In genomic region chr2:106553666-106554065, GRCm38 (mm10) we compare ENCODE assay signal across 19 mouse cellular contexts.
DNase-seq lines count a peak whose midpoint lies in the region; ATAC-seq and TF ChIP-seq lines count a peak whose summit lies in the region.
"Had no signal": no experiment of that assay in that cellular context is flagged by ENCODE, and none has a peak within 500 bp of the region (broad histone marks: within the 10 kb centered on the region; RNA-seq: fewer than 3 reads in every experiment).

No protein-coding gene starts in this region.

- no peaks in the 10 kb centered on the region for H3K9me3 ChIP-seq in kidney, embryonic 15.5 days (replicated peaks)
- no peaks in the 10 kb centered on the region for H3K9me3 ChIP-seq in kidney, embryonic 16.5 days (ENCODE audit: low read length)
- no peaks in the 10 kb centered on the region for H3K9me3 ChIP-seq in forebrain, postnatal 0 days (ENCODE audit: low read length)
- H3K9me3 ChIP-seq: embryonic facial prominence, embryonic 10.5 days; forebrain, embryonic 13.5 days; heart, embryonic 13.5 days; hindbrain, embryonic 15.5 days had no signal

- DNase-seq in adrenal gland, postnatal 10 days = peak; percentile 14
- DNase-seq in adrenal gland, adult (ENCODE audit: inconsistent age in 2 of 2, low spot score in 1 of 2) = no peak
- peak; percentile 50 for DNase-seq in kidney, adult 11 months
- DNase-seq in kidney, postnatal 36 days = peak; percentile 39 to 69
- no peak for DNase-seq in forebrain, postnatal 0 days
- DNase-seq in ovary, postnatal 36 days (ENCODE audit: low spot score) = no peak
- DNase-seq: adrenal gland, postnatal 14 days; B cell, adult 2 months; cerebellum, adult 11-12 months; cerebellum, adult 9-11 months; heart, postnatal 36 days had no signal

- H3K4me3 ChIP-seq in kidney, embryonic 15.5 days (replicated peaks) = no peak overlapping the region
- no peak overlapping the region for H3K4me3 ChIP-seq in kidney, embryonic 16.5 days (ENCODE audit: low read length)
- H3K4me3 ChIP-seq in forebrain, postnatal 0 days (ENCODE audit: low read depth, low read length) = no peak overlapping the region
- H3K4me3 ChIP-seq: embryonic facial prominence, embryonic 10.5 days; forebrain, embryonic 13.5 days; heart, embryonic 13.5 days; hindbrain, embryonic 15.5 days had no signal

- no peak for TF ChIP-seq CTCF in forebrain, postnatal 0 days (IDR thresholded peaks at IDR 0.05; ENCODE audit: low read depth)

- no peak overlapping the region for H3K9ac ChIP-seq in kidney, embryonic 15.5 days
- H3K9ac ChIP-seq in kidney, embryonic 16.5 days (replicated peaks; ENCODE audit: low read length) = no peak overlapping the region
- no peak overlapping the region for H3K9ac ChIP-seq in forebrain, postnatal 0 days
- H3K9ac ChIP-seq: forebrain, embryonic 13.5 days; heart, embryonic 13.5 days; hindbrain, embryonic 15.5 days had no signal

- H3K27me3 ChIP-seq in kidney, embryonic 15.5 days = no peaks in the 10 kb centered on the region
- no peaks in the 10 kb centered on the region for H3K27me3 ChIP-seq in kidney, embryonic 16.5 days (ENCODE audit: insufficient read depth, low read length)
- H3K27me3 ChIP-seq in forebrain, postnatal 0 days (ENCODE audit: insufficient read depth, low read length) = no peaks in the 10 kb centered on the region
- H3K27me3 ChIP-seq: forebrain, embryonic 13.5 days; heart, embryonic 13.5 days; hindbrain, embryonic 15.5 days had no signal

- ATAC-seq in kidney, embryonic 15.5 days (replicated peaks; ENCODE audit: low FRiP score) = no peak
- ATAC-seq in kidney, embryonic 16.5 days (ENCODE audit: low FRiP score, low TSS enrichment) = peak; percentile 42; the same call in 1 of the 2 replicates
- no peak for ATAC-seq in forebrain, postnatal 0 days
- ATAC-seq: CD4-positive, CD25-positive, alpha-beta regulatory T cell, adult 4 months; forebrain, embryonic 13.5 days had no signal

- no peak overlapping the region for H3K27ac ChIP-seq in kidney, embryonic 15.5 days
- no peak overlapping the region for H3K27ac ChIP-seq in kidney, embryonic 16.5 days (ENCODE audit: low read length)
- H3K27ac ChIP-seq in forebrain, postnatal 0 days (ENCODE audit: low read depth, low read length) = no peak overlapping the region
- H3K27ac ChIP-seq: embryonic facial prominence, embryonic 10.5 days; forebrain, embryonic 13.5 days; heart, embryonic 13.5 days; hindbrain, embryonic 15.5 days had no signal

- H3K36me3 ChIP-seq in kidney, embryonic 15.5 days = no peaks in the 10 kb centered on the region
- no peaks in the 10 kb centered on the region for H3K36me3 ChIP-seq in kidney, embryonic 16.5 days (ENCODE audit: insufficient read depth, low read length)
- no peaks in the 10 kb centered on the region for H3K36me3 ChIP-seq in forebrain, postnatal 0 days (ENCODE audit: insufficient read depth)
- H3K36me3 ChIP-seq: embryonic facial prominence, embryonic 10.5 days; G1E; heart, embryonic 13.5 days; hindbrain, embryonic 15.5 days had no signal

- H3K4me1 ChIP-seq in kidney, embryonic 15.5 days = no peaks in the 10 kb centered on the region
- no peaks in the 10 kb centered on the region for H3K4me1 ChIP-seq in kidney, embryonic 16.5 days (ENCODE audit: insufficient read depth, low read length)
- no peaks in the 10 kb centered on the region for H3K4me1 ChIP-seq in forebrain, postnatal 0 days (ENCODE audit: insufficient read depth)
- H3K4me1 ChIP-seq: forebrain, embryonic 13.5 days; heart, embryonic 13.5 days; hindbrain, embryonic 15.5 days had no signal

- no peak overlapping the region for H3K4me2 ChIP-seq in kidney, embryonic 15.5 days
- H3K4me2 ChIP-seq in kidney, embryonic 16.5 days (replicated peaks; ENCODE audit: low read depth, low read length) = no peak overlapping the region
- H3K4me2 ChIP-seq in forebrain, postnatal 0 days (ENCODE audit: low read depth) = no peak overlapping the region
- H3K4me2 ChIP-seq: forebrain, embryonic 13.5 days; heart, embryonic 13.5 days; hindbrain, embryonic 15.5 days had no signal

- WGBS in kidney, embryonic 15.5 days = 76% methylated on average over 5 of the region's 5 CpGs
- WGBS in kidney, embryonic 16.5 days = 75% methylated on average over 5 of the region's 5 CpGs
- WGBS in forebrain, postnatal 0 days = 81% methylated on average over 5 of the region's 5 CpGs

Comparison
In these comparisons a context has a peak if more than half of its experiments do, and no peak if none do; other contexts are left out.
1. DNase-seq: peak in adrenal gland, postnatal 10 days (single experiment), kidney, adult 11 months (single experiment) and kidney, postnatal 36 days (2 of 2); none in adrenal gland, adult (0 of 2), forebrain, postnatal 0 days (single experiment) and ovary, postnatal 36 days (single experiment).